Mouse (Mus musculus) thymus, adult 18-20 months (tissue): ENCODE measurements at regions not wholly inside any gene's neighbourhood (a gene's known extent, or its start where the extent isn't known, plus 50 kb on each side); places are given as distances from the start of the nearest gene placed in this dataset.

ENCODE experiments used
- DNase-seq, 2 experiments: peaks; one replicate each; pipeline ENCODE4 v3.0.0; 2022; ENCODE audit warnings: mixed read lengths in 2 of 2

GRCm38 (mm10) chr17:45928903-45929477 lies 103.2 kb downstream of the Vegfa start:
- DNase-seq, result no peak

GRCm38 (mm10) chr17:45928013-45928412 lies 104.2 kb downstream of the Vegfa start:
- no peak for DNase-seq

- DNase-seq, result no peak
Measured at GRCm38 (mm10) chr17:45925845-45926244, 106.3 kb downstream of the Vegfa start.

DNA sequence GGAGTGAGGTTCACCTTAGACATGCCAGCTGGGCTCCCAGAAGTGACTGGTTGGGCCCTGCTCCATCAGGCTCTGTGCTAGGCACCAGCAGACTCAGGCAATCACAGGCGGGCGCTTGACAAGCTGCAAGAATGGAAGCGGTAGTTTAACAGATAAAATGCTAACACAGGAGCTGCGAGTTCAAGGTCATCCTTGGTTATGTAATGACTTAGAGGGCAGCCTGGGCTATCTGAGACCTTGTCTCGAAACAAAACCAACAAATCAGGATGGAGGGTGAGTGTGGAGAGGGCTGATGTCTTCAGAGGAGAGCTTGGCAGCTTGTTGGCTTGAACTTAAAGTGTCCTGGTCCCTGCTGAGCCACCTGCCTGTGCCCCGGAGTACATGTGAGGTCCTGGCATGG lies 107.6 kb downstream of the Vegfa start:
- no peak for DNase-seq

- DNase-seq, result no peak
Measured at GRCm38 (mm10) chr17:45923217-45923730, 108.9 kb downstream of the Vegfa start.

DNA sequence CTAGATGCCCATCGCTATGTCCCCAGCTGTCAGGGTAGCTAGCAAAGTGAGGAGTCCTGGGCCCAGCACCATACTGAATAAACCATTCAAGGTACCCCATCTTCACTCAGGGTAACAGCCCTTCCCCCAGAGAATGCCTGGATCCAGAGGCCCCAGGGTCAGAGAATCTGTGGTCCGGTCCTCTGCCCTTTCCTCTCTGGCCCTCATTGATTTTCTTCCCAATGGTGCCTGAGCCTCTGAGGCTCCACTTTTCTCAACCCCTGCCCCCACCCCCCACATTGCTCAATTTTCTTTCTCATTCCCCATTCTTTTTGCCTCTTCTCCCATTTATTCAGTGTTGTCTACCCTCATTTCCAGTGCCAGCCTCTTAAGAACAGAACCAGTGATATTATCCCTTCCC lies 114.5 kb downstream of the Vegfa start:
- DNase-seq, result no peak

DNA sequence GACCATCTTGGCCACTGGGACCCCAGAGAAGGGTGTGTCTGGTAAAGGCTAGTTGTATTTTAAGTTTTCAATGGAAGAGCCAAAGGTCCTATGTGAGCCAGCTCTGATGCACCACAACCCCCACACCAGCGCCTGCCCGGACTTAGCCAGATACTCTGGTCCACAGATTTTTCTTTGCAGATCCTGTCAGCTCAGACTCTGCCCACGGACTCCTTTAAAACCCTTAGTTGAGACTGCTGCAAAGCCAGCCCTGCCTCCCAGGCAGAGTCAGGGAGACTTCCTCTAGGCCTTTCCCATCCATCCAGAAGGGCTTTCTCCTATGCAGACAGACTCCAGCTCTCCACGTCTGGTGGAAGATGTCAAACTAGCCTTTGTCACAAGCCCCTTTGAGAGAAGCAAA lies 115.2 kb downstream of the Vegfa start:
- DNase-seq, result no peak

- DNase-seq, result no peak
Measured at GRCm38 (mm10) chr17:45914706-45915240, 117.4 kb downstream of the Vegfa start.

GRCm38 (mm10) chr17:45914237-45914636 lies 117.9 kb downstream of the Vegfa start:
- DNase-seq, result no peak

DNA sequence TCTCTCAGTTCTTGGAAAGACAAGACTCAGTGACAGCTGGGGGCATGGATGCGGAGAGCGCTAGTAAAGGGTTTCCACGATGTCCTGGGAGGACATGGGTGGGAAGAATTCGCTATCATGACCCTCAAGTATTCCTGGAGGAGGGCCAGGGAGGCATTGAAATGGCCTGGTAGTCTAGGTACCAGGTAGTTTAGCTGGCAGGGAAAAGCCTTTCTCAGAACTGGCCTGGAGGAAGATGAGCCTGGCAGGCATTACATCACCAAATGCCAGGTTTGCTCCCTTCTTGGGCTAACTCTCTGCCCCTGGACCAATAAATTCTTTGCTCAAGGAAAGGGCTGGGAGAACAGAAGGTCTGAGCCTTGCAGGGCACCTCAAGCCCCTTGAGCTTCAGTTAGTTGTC lies 118.5 kb downstream of the Vegfa start:
- no peak for DNase-seq

DNA sequence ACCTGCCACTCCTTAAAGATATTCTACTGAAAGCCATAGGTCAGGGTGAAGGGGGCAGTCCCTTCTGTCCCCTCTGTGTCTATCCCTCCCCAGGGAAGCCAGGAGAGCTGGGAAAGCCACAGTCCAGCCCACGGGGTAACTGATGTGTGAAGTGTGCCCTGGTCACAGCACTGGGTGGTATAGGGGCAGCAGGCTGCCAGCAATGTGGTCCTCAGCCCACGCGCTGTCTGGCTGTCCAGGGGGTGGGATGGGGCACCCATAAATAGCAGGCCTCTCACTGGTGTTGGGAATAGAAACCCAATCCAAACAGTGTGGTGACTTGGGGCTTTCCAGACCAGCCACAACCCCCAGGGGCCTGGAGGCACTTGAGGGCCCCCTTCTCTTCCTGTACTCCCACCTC lies 120.0 kb downstream of the Vegfa start:
- DNase-seq, result no peak

- no peak for DNase-seq
Measured at GRCm38 (mm10) chr17:45911201-45911731, 120.9 kb downstream of the Vegfa start.

DNA sequence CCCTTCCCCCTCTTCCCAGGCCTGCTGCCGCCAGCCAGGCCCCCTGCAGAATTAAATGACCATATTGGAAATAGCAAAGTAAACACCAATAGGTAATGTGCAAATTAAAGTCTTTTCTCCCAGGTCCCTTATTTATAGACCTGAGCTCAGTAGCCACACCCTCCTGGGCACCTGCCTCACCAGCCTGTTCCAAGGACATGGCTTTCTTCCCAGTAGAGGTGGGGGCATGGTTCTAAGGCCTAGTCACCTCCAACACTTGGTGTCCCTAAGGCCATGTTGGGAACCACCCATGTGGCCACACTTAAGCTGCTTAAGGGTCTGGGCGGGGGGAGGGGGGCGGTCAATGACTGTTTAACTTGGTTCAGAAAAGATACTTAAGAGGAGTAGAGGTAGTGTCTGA lies 121.9 kb downstream of the Vegfa start:
- DNase-seq, result no peak

- no peak for DNase-seq
Measured at GRCm38 (mm10) chr17:45907587-45907986, 124.6 kb downstream of the Vegfa start.

- DNase-seq, result no peak
Measured at GRCm38 (mm10) chr17:45905596-45905995, 126.6 kb downstream of the Vegfa start.

DNA sequence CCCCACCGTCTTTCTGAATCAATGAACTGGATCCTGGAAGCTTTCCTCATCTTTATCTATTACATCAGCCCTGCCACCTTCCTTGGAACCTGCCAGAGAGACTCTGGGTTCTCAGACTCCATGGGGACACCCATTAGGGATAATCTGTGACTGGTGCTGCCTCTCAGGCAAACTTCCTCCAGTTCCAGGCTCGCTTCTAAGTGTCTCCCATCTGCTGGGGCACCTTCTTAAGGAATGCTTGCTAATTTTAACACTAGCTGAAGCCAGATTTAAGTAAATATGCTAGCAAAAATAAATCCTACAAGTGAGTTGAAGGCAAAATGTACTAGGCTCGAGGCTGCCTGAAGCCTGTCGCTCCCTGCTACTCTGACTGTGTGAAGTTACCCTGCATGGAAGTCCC lies 127.9 kb downstream of the Vegfa start:
- no peak for DNase-seq

DNA sequence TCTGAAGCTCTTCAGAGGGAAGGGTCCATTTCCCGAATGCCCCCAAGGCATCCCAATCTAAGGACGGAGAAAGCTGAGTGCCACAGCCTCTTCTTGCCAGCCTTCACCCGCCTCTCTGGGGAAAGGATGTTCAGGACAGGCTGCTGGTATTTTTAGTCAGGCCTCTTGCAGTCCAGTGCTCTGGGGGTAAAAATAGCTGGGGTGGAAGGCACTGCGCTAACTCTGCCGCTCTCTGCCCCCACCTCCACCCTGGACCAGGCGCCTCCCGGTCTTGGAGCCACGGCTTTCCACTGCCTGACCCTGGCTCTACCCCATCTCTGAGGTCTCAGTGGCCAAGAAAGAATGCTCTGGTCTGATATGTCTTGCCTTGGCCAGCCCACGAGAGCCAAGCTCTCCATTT lies 128.9 kb downstream of the Vegfa start:
- no peak for DNase-seq

GRCm38 (mm10) chr17:45902668-45903067 lies 129.5 kb downstream of the Vegfa start:
- DNase-seq, result no peak

- no peak for DNase-seq
Measured at GRCm38 (mm10) chr17:45896922-45897302, 135.3 kb downstream of the Vegfa start.

DNA sequence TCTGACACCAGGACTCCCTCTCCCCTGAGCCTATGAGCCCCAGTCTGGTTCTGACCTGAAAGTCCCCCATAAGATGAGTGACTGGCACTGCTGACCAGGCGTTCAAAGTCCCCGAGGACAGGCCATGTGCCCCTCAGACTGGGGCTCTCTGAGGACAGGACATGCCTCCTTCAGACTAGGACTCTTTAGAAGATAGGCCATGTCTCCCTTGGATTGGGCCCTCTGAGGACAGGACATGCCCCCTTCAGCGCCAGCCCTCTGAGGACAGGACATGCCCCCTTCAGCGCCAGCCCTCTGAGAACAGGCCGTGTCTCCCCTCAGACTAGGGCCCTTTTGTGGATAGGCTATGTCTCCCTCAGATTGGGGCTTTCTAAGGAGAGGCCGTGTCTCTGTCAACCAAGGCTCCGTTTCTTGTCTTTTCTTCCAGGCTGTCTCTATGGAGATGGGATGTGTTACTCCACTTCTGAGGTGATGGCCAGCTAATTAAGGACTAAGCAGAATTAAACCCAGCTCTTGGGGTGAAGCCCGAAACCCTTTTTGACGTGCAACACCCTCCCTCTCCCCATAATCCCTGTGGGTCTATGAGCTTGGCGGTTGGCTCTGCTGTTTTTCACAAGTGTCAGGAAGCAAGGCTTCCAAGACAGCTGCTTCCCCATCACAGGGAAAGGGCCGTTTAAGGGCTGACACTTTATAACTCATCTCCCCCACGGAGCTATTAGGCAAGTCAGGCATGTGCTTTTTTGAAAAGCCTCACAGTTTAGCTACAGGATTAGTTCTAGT lies 135.8 kb downstream of the Vegfa start:
- DNase-seq, result no peak

DNA sequence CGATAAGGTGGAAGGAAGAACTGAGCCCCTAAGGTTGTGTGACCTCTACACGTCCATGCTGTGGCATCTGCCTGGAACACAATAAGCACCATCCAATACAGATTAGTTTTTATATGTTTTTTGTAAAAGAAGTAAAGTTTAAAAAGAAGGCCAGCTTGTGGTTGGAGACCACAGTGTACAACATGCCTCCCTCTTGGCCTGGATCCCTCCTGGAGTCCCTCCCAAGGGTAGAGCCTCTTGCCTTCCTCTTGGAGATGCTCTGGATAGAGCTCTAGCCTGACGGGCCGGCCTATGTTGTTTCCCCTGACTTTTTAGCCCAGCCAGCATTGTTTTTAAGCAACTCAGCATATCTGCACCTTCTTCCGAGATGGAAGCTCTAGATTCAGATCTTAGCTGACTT lies 138.0 kb downstream of the Vegfa start:
- no peak for DNase-seq

GRCm38 (mm10) chr17:45893698-45894097 lies 138.5 kb downstream of the Vegfa start:
- no peak for DNase-seq

DNA sequence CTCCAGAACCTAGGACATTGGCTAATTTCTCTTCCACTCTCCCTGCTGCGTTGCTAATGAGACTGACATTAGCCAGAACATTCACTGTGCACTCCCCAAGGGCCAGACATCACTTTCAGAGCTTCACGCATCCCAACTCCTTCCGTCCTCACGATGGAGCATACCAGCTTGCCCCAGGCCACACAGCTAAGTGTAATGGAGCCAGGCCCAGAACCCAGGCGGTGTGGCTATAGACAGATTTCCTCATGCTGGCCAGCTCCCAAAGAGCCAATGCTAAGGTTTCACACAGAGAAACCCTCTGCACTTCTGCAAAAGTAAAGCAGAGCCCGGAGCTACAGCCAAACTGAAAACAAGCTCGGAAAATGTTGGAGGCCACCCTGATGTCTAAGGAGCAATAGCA lies 139.1 kb downstream of the Vegfa start:
- no peak for DNase-seq

- no peak for DNase-seq
Measured at GRCm38 (mm10) chr17:45889451-45889850, 142.7 kb downstream of the Vegfa start.
